Mouse (Mus musculus) heart, adult 2 months (tissue): Measurements from ENCODE around the gene Prkcd. TPM values are rescaled to one million over a fixed set of nuclear protein-coding genes. Genes with fewer than 3 reads are reported as not detected.

Experiments
- DNase-seq, 2 experiments: peaks; one replicate each; pipeline ENCODE4 v3.0.0; 2021
- H3K27ac ChIP-seq: fragments of 200-600 bp; 2 replicates; pipeline ENCODE4 v1.8.1; 2022
- H3K27me3 ChIP-seq: fragments of 200-500 bp; 2 replicates; pipeline ENCODE4 v1.6.1; 2012; ENCODE audit warnings: mild to moderate bottlenecking, low read length, inconsistent platforms, mixed read lengths; ENCODE audit not compliant: control insufficient read depth, insufficient read depth
- H3K36me3 ChIP-seq: fragments of 200-500 bp; 2 replicates; pipeline ENCODE4 v1.6.1; 2012; ENCODE audit warnings: low read length, inconsistent platforms; ENCODE audit not compliant: control insufficient read depth, insufficient read depth
- H3K4me1 ChIP-seq: fragments of 200-500 bp; 2 replicates; pipeline ENCODE4 v1.6.1; 2011; ENCODE audit warnings: low read length; ENCODE audit not compliant: control insufficient read depth, insufficient read depth
- H3K4me3 ChIP-seq: fragments of 200-600 bp; 2 replicates; pipeline ENCODE4 v1.8.1; 2022
- H3K79me2 ChIP-seq: fragments of 200-500 bp; replicated peaks from 2 replicates; pipeline ENCODE4 v1.6.1; 2012; ENCODE audit warnings: mild to moderate bottlenecking, inconsistent platforms, low read length, moderate library complexity, mixed read lengths; ENCODE audit not compliant: control insufficient read depth, insufficient read depth
- H3K9ac ChIP-seq: fragments of 200-500 bp; 2 replicates; pipeline ENCODE4 v1.6.1; 2012; ENCODE audit warnings: low read depth, mild to moderate bottlenecking, control low read depth, inconsistent platforms, low read length, mixed read lengths
- CTCF ChIP-seq: fragments of 200-600 bp; IDR thresholded peaks from 2 replicates; pipeline ENCODE4 v1.8.1; 2022; ENCODE audit warnings: antibody characterized with exemption, mild to moderate bottlenecking, moderate library complexity
- EP300 ChIP-seq: fragments of 200-500 bp; IDR thresholded peaks from 2 replicates; pipeline ENCODE4 v1.6.1; 2011; ENCODE audit warnings: low read depth, low read length, control low read depth; ENCODE audit not compliant: insufficient read depth
- POLR2A ChIP-seq: fragments of 200-500 bp; IDR thresholded peaks from 2 replicates; pipeline ENCODE4 v1.6.1; 2011; ENCODE audit warnings: mild to moderate bottlenecking, low read depth, low read length, control low read depth; ENCODE audit not compliant: insufficient read depth
- WGBS: fragments of 180-500 bp; shearing (Covaris S2); methylation state at CpG from one replicate; pipeline ENCODE4 v1.1.7; 2018; 5-methylcytosine and 5-hydroxymethylcytosine counted together
- intact Hi-C: fragments of 180-260 bp; cut with DNase I; formaldehyde crosslinking; loops from one replicate; pipeline ENCODE4 v1.15.1; 2025
- polyA plus RNA-seq: library from polyadenylated mRNA; depleted of rRNA; stranded (reverse); fragments of >200 nt; gene quantifications from 2 replicates; pipeline ENCODE4 v1.2.3, GENCODE M21; 2012
- total RNA-seq, 2 experiments: library from RNA; stranded (reverse); gene quantifications; 2 replicates each; pipeline ENCODE4 v1.2.3; 2021

Gene Prkcd
- total and polyA plus RNA-seq, 3 experiments = 10.4 to 31.7 (median 12.6) TPM

DNA sequence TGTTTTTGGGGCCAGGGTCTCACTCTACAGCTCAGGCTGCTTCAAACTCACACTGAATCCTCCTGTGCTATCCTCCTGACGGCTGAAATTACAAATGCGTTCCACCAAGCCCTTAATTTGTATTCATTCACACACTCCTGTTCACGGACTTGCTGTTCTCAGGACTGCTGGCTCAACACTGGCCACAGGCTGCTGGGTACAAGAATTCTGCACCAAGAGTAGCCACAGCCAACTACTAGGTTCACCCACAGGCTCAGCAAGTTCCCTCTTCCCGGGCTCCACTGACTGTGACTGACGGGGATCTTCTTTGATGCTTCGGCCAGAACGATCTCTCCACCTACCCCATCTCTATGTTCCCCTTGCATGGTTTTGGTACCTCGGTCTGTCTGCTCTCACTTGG, 23.7 kb upstream of the Prkcd start:
- Histone ChIP-seq H3K4me1 (peaks cover 2% of the 10 kb centered on the region), H3K27me3 (no peaks in the 10 kb centered on the region), H3K9ac (no peak overlapping the region), H3K27ac (no peak overlapping the region), H3K36me3 (peaks cover under 1% of the 10 kb centered on the region), H3K79me2 (no peaks in the 10 kb centered on the region), H3K4me3 (no peak overlapping the region)
- TF ChIP-seq EP300 (no peak), POLR2A (no peak), CTCF (no peak)
- WGBS = 87% methylated on average over 8 of the region's 8 CpGs
- DNase-seq = no peak
- intact Hi-C loops = loop anchor here (5.0 kb wide), 1 partner anchor 37 kb away; no protein-coding TSS in a partner anchor

DNA sequence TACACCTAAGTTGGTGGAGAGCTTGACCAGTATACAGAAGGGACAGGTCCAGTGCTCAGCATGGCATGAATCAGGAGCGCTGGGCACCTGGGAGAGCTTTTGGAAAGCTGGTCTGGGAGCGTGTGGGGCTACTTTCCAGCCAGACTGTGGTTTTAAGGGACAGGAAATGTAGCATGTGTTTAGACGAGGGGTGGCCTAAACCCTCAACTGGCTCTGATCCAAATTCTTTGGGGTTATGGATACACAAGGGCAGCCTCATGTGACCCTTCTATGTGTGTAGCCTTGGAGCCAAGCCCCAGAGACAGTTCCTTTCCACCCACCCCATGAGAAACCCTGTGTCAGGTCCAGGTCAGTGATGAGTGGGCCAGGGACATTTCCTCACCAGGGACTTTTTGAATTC, 22.5 kb upstream of the Prkcd start:
- DNase-seq = no peak
- intact Hi-C loops = no loop called here
- TF ChIP-seq CTCF (no peak), POLR2A (no peak), EP300 (no peak)
- Histone ChIP-seq H3K79me2 (no peaks in the 10 kb centered on the region), H3K27me3 (no peaks in the 10 kb centered on the region), H3K4me3 (no peak overlapping the region), H3K36me3 (no peaks in the 10 kb centered on the region), H3K4me1 (peaks cover 2% of the 10 kb centered on the region), H3K27ac (no peak overlapping the region), H3K9ac (no peak overlapping the region)
- 54% methylated on average over 3 of the region's 3 CpGs for WGBS

DNA sequence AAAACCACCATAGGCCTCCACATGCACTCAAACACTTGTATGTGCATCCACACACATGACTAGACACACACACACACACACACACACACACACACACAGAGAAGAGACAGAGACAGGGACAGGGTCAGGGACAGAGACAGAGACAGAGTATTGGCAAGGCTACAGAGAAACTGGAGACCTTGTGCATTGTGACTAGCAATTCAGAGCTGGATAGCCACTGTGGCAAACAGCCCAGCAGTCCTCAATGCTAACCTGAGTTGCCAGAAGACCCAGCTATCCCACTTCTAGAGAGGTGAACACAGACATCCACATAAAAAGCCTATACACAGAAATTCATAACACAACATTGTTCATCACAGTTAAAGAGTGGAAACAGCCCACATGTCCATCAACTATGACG, 20.5 kb upstream of the Prkcd start:
- Histone ChIP-seq H3K4me3 (no peak overlapping the region), H3K4me1 (peaks cover 2% of the 10 kb centered on the region), H3K79me2 (no peaks in the 10 kb centered on the region), H3K27ac (no peak overlapping the region), H3K27me3 (no peaks in the 10 kb centered on the region), H3K36me3 (no peaks in the 10 kb centered on the region), H3K9ac (no peak overlapping the region)
- no peak for DNase-seq
- intact Hi-C loops = no loop called here
- WGBS = 63% methylated on average over 1 of the region's 1 CpGs
- TF ChIP-seq CTCF = no peak
- no peak for TF ChIP-seq POLR2A
- TF ChIP-seq EP300 = no peak

DNA sequence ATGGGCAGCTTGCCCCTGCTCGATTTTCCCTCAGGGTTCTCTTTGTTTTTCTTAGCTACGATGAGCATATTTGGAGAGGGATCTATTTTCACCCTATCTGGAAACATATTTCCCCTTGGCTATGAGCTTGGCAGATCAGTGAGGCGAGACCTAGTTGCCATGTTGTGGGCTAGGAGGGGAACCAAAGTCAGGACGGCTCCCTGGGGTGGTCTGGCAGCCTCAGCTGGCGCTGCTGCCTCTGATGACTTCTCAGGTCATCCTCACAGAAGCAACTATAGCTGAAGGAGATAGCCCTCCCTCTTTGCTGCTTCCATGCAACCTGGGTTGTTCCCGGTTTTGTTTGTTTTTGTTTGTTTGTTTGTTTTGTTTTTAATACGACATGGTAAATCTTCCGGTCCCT, 19.1 kb upstream of the Prkcd start:
- no peak for DNase-seq
- Histone ChIP-seq H3K4me1 (no peaks in the 10 kb centered on the region; the same call in 1 of the 2 replicates), H3K27me3 (no peaks in the 10 kb centered on the region), H3K36me3 (no peaks in the 10 kb centered on the region), H3K9ac (no peak overlapping the region), H3K27ac (no peak overlapping the region), H3K4me3 (no peak overlapping the region), H3K79me2 (no peaks in the 10 kb centered on the region)
- intact Hi-C loops = no loop called here
- 50% methylated on average over 8 of the region's 8 CpGs for WGBS
- TF ChIP-seq POLR2A = no peak
- no peak for TF ChIP-seq EP300
- TF ChIP-seq CTCF = no peak

DNA sequence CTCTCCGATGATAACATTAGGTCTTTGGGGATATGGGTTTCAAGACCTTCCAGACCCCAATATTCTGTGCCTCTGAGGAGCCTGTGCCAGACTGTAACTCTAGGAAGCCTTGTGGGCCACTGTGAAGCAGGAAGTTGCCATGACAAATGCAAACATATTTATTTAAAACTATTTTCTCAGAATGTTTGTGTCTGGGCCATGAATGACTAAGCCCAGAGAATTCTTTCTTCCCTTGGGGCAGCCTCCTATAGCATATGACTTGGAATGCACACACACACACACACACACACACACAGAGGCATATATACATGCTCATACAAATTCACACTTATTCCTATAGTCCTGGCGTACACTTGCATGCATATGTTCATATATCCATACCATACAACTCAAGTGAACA, 18.0 kb upstream of the Prkcd start:
- no peak for DNase-seq
- H3K36me3 ChIP-seq = no peaks in the 10 kb centered on the region
- H3K4me1 ChIP-seq = no peaks in the 10 kb centered on the region; the same call in 1 of the 2 replicates
- 97% methylated on average over 2 of the region's 2 CpGs for WGBS
- H3K27ac ChIP-seq = no peak overlapping the region
- TF ChIP-seq CTCF (no peak), EP300 (no peak), POLR2A (no peak)
- no peaks in the 10 kb centered on the region for H3K27me3 ChIP-seq
- no peaks in the 10 kb centered on the region for H3K79me2 ChIP-seq
- H3K9ac ChIP-seq = no peak overlapping the region
- no peak overlapping the region for H3K4me3 ChIP-seq
- intact Hi-C loops = no loop called here

DNA sequence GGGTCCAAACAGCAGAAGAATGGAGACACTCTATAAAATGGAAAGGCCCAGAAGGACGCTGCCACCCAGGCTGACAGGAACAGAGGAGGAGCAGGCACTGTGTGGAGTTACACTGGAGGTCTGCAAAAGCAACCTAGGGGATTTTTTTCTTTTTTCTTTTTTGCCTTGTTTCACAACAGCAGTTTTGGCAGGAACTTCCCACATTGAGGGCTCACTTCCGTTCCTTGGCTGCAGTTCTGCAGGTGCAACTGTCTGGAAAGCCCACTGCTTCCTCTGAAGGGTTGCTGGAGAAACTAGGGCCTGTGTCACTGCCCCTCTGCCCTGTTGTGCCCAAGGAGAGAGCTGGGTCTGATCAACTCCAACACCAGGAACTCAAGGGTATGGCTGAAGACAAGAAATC, 15.7 kb upstream of the Prkcd start:
- H3K27ac ChIP-seq = no peak overlapping the region
- H3K36me3 ChIP-seq = no peaks in the 10 kb centered on the region

DNA sequence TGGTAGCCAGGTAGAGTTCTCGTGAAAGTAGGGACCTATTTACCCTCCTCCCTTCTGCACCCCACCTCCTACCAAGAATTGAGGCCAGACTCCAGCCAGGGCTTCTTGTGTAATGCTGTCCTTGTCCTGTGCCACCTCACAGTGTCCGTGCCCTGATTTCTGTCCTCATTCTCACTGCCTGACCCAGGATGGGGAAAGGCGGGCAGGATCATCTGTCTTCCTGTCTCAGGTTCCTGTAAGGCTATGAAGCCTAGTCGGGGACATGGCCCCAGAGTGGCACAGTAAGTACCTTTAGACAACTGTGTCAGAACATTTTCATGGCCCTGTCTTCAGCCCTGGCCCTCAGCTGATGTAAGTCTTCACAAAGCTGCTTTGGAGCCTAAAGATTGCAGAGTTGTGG, 12.7 kb upstream of the Prkcd start:
- no peak overlapping the region for H3K27ac ChIP-seq
- H3K9ac ChIP-seq = no peak overlapping the region
- no peaks in the 10 kb centered on the region for H3K27me3 ChIP-seq
- WGBS = 75% methylated on average over 4 of the region's 4 CpGs
- intact Hi-C loops = no loop called here
- TF ChIP-seq EP300 (no peak), POLR2A (no peak), CTCF (no peak)
- H3K4me1 ChIP-seq = no peaks in the 10 kb centered on the region
- H3K79me2 ChIP-seq = no peaks in the 10 kb centered on the region
- H3K36me3 ChIP-seq = no peaks in the 10 kb centered on the region
- DNase-seq = no peak
- H3K4me3 ChIP-seq = no peak overlapping the region

More for the DNA sequence above, 15.7 kb upstream of the Prkcd start:
- H3K27me3 ChIP-seq = no peaks in the 10 kb centered on the region
- no peak for TF ChIP-seq CTCF
- TF ChIP-seq EP300 = no peak
- TF ChIP-seq POLR2A = no peak
- H3K79me2 ChIP-seq = no peaks in the 10 kb centered on the region
- H3K4me1 ChIP-seq = no peaks in the 10 kb centered on the region
- intact Hi-C loops = no loop called here
- 59% methylated on average over 2 of the region's 2 CpGs for WGBS
- no peak for DNase-seq
- H3K4me3 ChIP-seq = no peak overlapping the region
- H3K9ac ChIP-seq = no peak overlapping the region
